Mouse (Mus musculus): ENCODE data around the gene Map2k4. TPM values are rescaled to one million over a fixed set of nuclear protein-coding genes. Genes with fewer than 3 reads are reported as not detected.
A peak's percentile ranks its signal among the peaks of the same experiment; 100 is the strongest.

Map2k4 gene
- polyA plus RNA-seq, 1 experiment from 2014 or later = 62.3 TPM

GRCm38 (mm10) chr11:65644539-65644938 lies 143.6 kb downstream of the Map2k4 start:
- peaks cover 66% of the 10 kb centered on the region for H3K4me1 ChIP-seq
- no peaks in the 10 kb centered on the region for H3K9me3 ChIP-seq
- H3K4me2 ChIP-seq = no peak overlapping the region
- H3K9ac ChIP-seq = no peak overlapping the region
- WGBS = 46% methylated on average over 4 of the region's 4 CpGs
- peak; percentile 33; the same call in 1 of the 2 replicates for ATAC-seq (ENCODE audit: extremely low read depth, insufficient number of reproducible peaks, low FRiP score, low TSS enrichment)
- H3K36me3 ChIP-seq = no peaks in the 10 kb centered on the region
- H3K27ac ChIP-seq (replicated peaks) = peak overlapping the region; percentile 40
- H3K4me3 ChIP-seq = no peak overlapping the region
- no peaks in the 10 kb centered on the region for H3K27me3 ChIP-seq (replicated peaks)

GRCm38 (mm10) chr11:65640261-65640660 lies 147.8 kb downstream of the Map2k4 start:
- no peaks in the 10 kb centered on the region for H3K36me3 ChIP-seq
- H3K9ac ChIP-seq = no peak overlapping the region
- no peaks in the 10 kb centered on the region for H3K9me3 ChIP-seq
- no peak overlapping the region for H3K4me2 ChIP-seq
- H3K27ac ChIP-seq (replicated peaks) = no peak overlapping the region
- ATAC-seq (ENCODE audit: extremely low read depth, insufficient number of reproducible peaks, low FRiP score, low TSS enrichment) = no peak
- no peaks in the 10 kb centered on the region for H3K27me3 ChIP-seq (replicated peaks)
- peaks cover 53% of the 10 kb centered on the region for H3K4me1 ChIP-seq
- WGBS = 64% methylated on average over 6 of the region's 6 CpGs
- no peak overlapping the region for H3K4me3 ChIP-seq

MicroRNAs within 50 kb of the gene (microRNA counts, 519-probe panel; counts per million panel counts)
- 209 counts per million, percentile 61 among the panel's probes with 10 or more counts for microRNA mmu-miR-744

Small RNAs within 50 kb of the gene (microRNA-seq; reads per million reads assigned to microRNA genes)
- gene Mir744 = 5,262 reads per million, percentile 93 among the genes with 10 or more reads in this experiment

Other genes starting within 250 kb of the Map2k4 start
- gene Zkscan6, start 18.9 kb upstream of the Map2k4 start, polyA plus RNA-seq (2015; fragmentation: Nextera tagmentation; extraction: Ambion mirVana) = 10.4 and 11.3 TPM in 2 replicates